ENCODE assay signal across 8 mouse cellular contexts in genomic region chr13:62919647-62920341, GRCm38 (mm10). TPM values are rescaled to one million over a fixed set of nuclear protein-coding genes. Genes with fewer than 3 reads are reported as not detected.
DNase-seq lines count a peak whose midpoint lies in the region; TF ChIP-seq lines count a peak whose summit lies in the region.
"Had no signal": no experiment of that assay in that cellular context is flagged by ENCODE, and none has a peak within 500 bp of the region (broad histone marks: within the 10 kb centered on the region; RNA-seq: fewer than 3 reads in every experiment).

No protein-coding gene starts in this region.

- intact Hi-C loops in gastrocnemius, adult 2 months (cut with DNase I), result loop anchor here (2.0 kb wide), 1 partner anchor 437 kb away; no protein-coding TSS in a partner anchor

- peak; percentile 57 for DNase-seq in CD4-positive helper T cell, adult 2 months (ENCODE audit: low read depth, low spot score)
- peak; percentile 50 for DNase-seq in Muller cell, postnatal 12 days (ENCODE audit: inconsistent ontology term)
- peak; percentile 52 for DNase-seq in cerebellum, adult 9-11 months
- peak; percentile 82 for DNase-seq in gastrocnemius, adult 2 months
- DNase-seq in layer of hippocampus, adult 9-11 months, result peak; percentile 78
- peak; percentile 73 to 84 for DNase-seq in lung, postnatal 4 days

- TF ChIP-seq CTCF in gastrocnemius, adult 2 months (IDR thresholded peaks at IDR 0.05), result peak; percentile 81
- TF ChIP-seq CTCF in small intestine, adult 2 months (IDR thresholded peaks at IDR 0.05; ENCODE audit: extremely low read depth, insufficient read length, insufficient replicate concordance, low read depth, low read length), result peak; percentile 83; the same call in 1 of the 2 replicates

- no peak for TF ChIP-seq POLR2A in small intestine, adult 2 months (IDR thresholded peaks at IDR 0.05; ENCODE audit: low read depth, low read length)

- no peaks in the 10 kb centered on the region for H3K4me1 ChIP-seq in small intestine, adult 2 months (ENCODE audit: control insufficient read depth, insufficient read depth, insufficient read length, low read length)
- H3K4me1 ChIP-seq: midbrain, embryonic 12.5 days had no signal

- no peaks in the 10 kb centered on the region for H3K36me3 ChIP-seq in small intestine, adult 2 months (ENCODE audit: control insufficient read depth, insufficient read depth, low read length)
- H3K36me3 ChIP-seq: midbrain, embryonic 12.5 days had no signal

- H3K4me3 ChIP-seq in gastrocnemius, adult 2 months, result no peak overlapping the region
- no peak overlapping the region for H3K4me3 ChIP-seq in small intestine, adult 2 months (ENCODE audit: low read depth, low read length)
- H3K4me3 ChIP-seq: midbrain, embryonic 12.5 days had no signal

- H3K27ac ChIP-seq in gastrocnemius, adult 2 months, result no peak overlapping the region
- H3K27ac ChIP-seq in small intestine, adult 2 months (ENCODE audit: insufficient read depth, low read depth, low read length), result no peak overlapping the region
- H3K27ac ChIP-seq: midbrain, embryonic 12.5 days had no signal

- WGBS in small intestine, adult 2 months, result 26% methylated on average over 11 of the region's 11 CpGs

- H3K27me3 ChIP-seq in small intestine, adult 2 months (ENCODE audit: control insufficient read depth, insufficient read depth, low read length), result no peaks in the 10 kb centered on the region
- H3K27me3 ChIP-seq: midbrain, embryonic 12.5 days had no signal

RNA-seq across cellular contexts. Expression of gene Fbp1, which starts 31.7 kb away (rescaled TPM):
- total RNA-seq in gastrocnemius, adult 2 months (2021), result not detected
- 21.9 and 31.1 TPM in 2 replicates for polyA plus RNA-seq in small intestine, adult 2 months (2012; rRNA removed)
- polyA plus RNA-seq: midbrain, embryonic 12.5 days had no signal

RNA-seq across cellular contexts. Expression of gene 2010111I01Rik, which starts 44.9 kb away (rescaled TPM):
- total RNA-seq in gastrocnemius, adult 2 months (2021), result 10 to 100 TPM; 56.8 to 61.4 TPM
- 30.9 and 48.4 TPM in 2 replicates for polyA plus RNA-seq in small intestine, adult 2 months (2012; rRNA removed)
